Mouse (Mus musculus) embryonic facial prominence, embryonic 14.5 days (tissue): Measurements from ENCODE around the gene Lrrc45. TPM values are rescaled to one million over a fixed set of nuclear protein-coding genes. Genes with fewer than 3 reads are reported as not detected.

Source experiments
- ATAC-seq: fragments of 200-750 bp; cut with Nextera tagmentation; 2 replicates; pipeline ENCODE4 v1.8.0; 2017; ENCODE audit warnings: low read depth, moderate number of reproducible peaks, moderate TSS enrichment
- DNase-seq: peaks from one replicate; pipeline ENCODE4 v3.0.0-alpha.2; 2015; ENCODE audit warnings: low spot score
- H3K27ac ChIP-seq: fragments of 300-500 bp; sonication (generic); replicated peaks from 2 replicates; pipeline ENCODE4 v1.5.1; 2014; ENCODE audit warnings: low read depth, mild to moderate bottlenecking, low read length, moderate library complexity
- H3K27me3 ChIP-seq: fragments of 300-500 bp; sonication (generic); replicated peaks from 2 replicates; pipeline ENCODE4 v1.6.1; 2014; ENCODE audit warnings: low read length; ENCODE audit not compliant: control insufficient read depth, insufficient read depth
- H3K36me3 ChIP-seq: fragments of 300-500 bp; sonication (generic); 2 replicates; pipeline ENCODE4 v1.6.1; 2014; ENCODE audit warnings: low read length, mixed read lengths; ENCODE audit not compliant: control insufficient read depth, insufficient read depth
- H3K4me1 ChIP-seq: fragments of 300-500 bp; sonication (generic); 2 replicates; pipeline ENCODE4 v1.6.1; 2014; ENCODE audit warnings: antibody characterized with exemption, low read length; ENCODE audit not compliant: control insufficient read depth, insufficient read depth
- H3K4me2 ChIP-seq: fragments of 300-500 bp; sonication (generic); 2 replicates; pipeline ENCODE4 v1.6.1; 2014; ENCODE audit warnings: low read depth, mild to moderate bottlenecking, low read length, moderate library complexity, mixed read lengths
- H3K4me3 ChIP-seq: fragments of 300-500 bp; sonication (generic); 2 replicates; pipeline ENCODE4 v1.5.1; 2014; ENCODE audit warnings: low read depth, mild to moderate bottlenecking, low read length
- H3K9ac ChIP-seq: fragments of 300-500 bp; sonication (generic); 2 replicates; pipeline ENCODE4 v1.6.1; 2014; ENCODE audit warnings: low read depth, mild to moderate bottlenecking, low read length, moderate library complexity, mixed read lengths
- H3K9me3 ChIP-seq: fragments of 300-500 bp; sonication (generic); 2 replicates; pipeline ENCODE4 v1.6.1; 2016; ENCODE audit warnings: low read length; ENCODE audit not compliant: control insufficient read depth
- WGBS: fragments of 180-500 bp; shearing (Covaris S2); extraction: QIAGEN DNeasy Blood & Tissue Kit; methylation state at CpG from one replicate; pipeline ENCODE4 v1.1.7; 2014; 5-methylcytosine and 5-hydroxymethylcytosine counted together
- polyA plus RNA-seq: library from polyadenylated mRNA; unstranded; fragments of >200 nt; fragmentation: Nextera tagmentation; extraction: Ambion mirVana; gene quantifications from 2 replicates; pipeline ENCODE4 v1.2.1, GENCODE M21; 2014

Gene Lrrc45
- polyA plus RNA-seq, 1 experiment from 2014 or later = 46.5 TPM

- Histone ChIP-seq H3K9me3 (no peaks in the 10 kb centered on the region), H3K27ac (no peak overlapping the region), H3K27me3 (no peaks in the 10 kb centered on the region), H3K4me1 (peaks cover 6% of the 10 kb centered on the region; the same call in 1 of the 2 replicates), H3K4me2 (no peak overlapping the region), H3K9ac (no peak overlapping the region), H3K4me3 (no peak overlapping the region), H3K36me3 (no peaks in the 10 kb centered on the region)
- WGBS = 71% methylated on average over 6 of the region's 6 CpGs
- no peak for ATAC-seq
- DNase-seq = no peak
Measured at GRCm38 (mm10) chr11:120736424-120736823, 22.7 kb downstream of the Lrrc45 start.

GRCm38 (mm10) chr11:120740981-120741380 is 27.3 kb downstream of the Lrrc45 start:
- WGBS = 91% methylated on average over 5 of the region's 5 CpGs
- Histone ChIP-seq H3K4me1 (no peaks in the 10 kb centered on the region), H3K27ac (no peak overlapping the region), H3K4me2 (no peak overlapping the region), H3K9ac (no peak overlapping the region), H3K36me3 (no peaks in the 10 kb centered on the region), H3K4me3 (no peak overlapping the region), H3K9me3 (no peaks in the 10 kb centered on the region), H3K27me3 (no peaks in the 10 kb centered on the region)
- DNase-seq = no peak
- no peak for ATAC-seq

- Histone ChIP-seq H3K27me3 (no peaks in the 10 kb centered on the region), H3K27ac (no peak overlapping the region), H3K4me1 (no peaks in the 10 kb centered on the region), H3K4me3 (no peak overlapping the region), H3K9me3 (no peaks in the 10 kb centered on the region), H3K4me2 (no peak overlapping the region), H3K9ac (no peak overlapping the region), H3K36me3 (no peaks in the 10 kb centered on the region)
- DNase-seq (peak; percentile 40), ATAC-seq (peak; percentile 70; the same call in 1 of the 2 replicates)
- WGBS = 67% methylated on average over 7 of the region's 7 CpGs
Measured at GRCm38 (mm10) chr11:120744121-120744701, 30.5 kb downstream of the Lrrc45 start.

- Histone ChIP-seq H3K4me1 (no peaks in the 10 kb centered on the region), H3K4me2 (no peak overlapping the region), H3K9ac (no peak overlapping the region), H3K9me3 (no peaks in the 10 kb centered on the region), H3K36me3 (no peaks in the 10 kb centered on the region), H3K27me3 (no peaks in the 10 kb centered on the region), H3K27ac (no peak overlapping the region), H3K4me3 (no peak overlapping the region)
- ATAC-seq (0 out of 2 replicates have a peak, but pooled peaks have one; percentile 22), DNase-seq (no peak)
- WGBS = 80% methylated on average over 4 of the region's 4 CpGs
Measured at GRCm38 (mm10) chr11:120747974-120748373, 34.2 kb downstream of the Lrrc45 start.

GRCm38 (mm10) chr11:120749430-120749829 is 35.7 kb downstream of the Lrrc45 start:
- H3K4me3 ChIP-seq = no peak overlapping the region
- H3K36me3 ChIP-seq = no peaks in the 10 kb centered on the region
- DNase-seq = no peak
- no peak overlapping the region for H3K27ac ChIP-seq
- H3K9ac ChIP-seq = no peak overlapping the region
- no peak overlapping the region for H3K4me2 ChIP-seq
- no peak for ATAC-seq
- H3K4me1 ChIP-seq = no peaks in the 10 kb centered on the region
- WGBS = 61% methylated on average over 8 of the region's 8 CpGs
- H3K9me3 ChIP-seq = no peaks in the 10 kb centered on the region
- no peaks in the 10 kb centered on the region for H3K27me3 ChIP-seq

- Histone ChIP-seq H3K9ac (no peak overlapping the region), H3K27ac (no peak overlapping the region), H3K4me3 (no peak overlapping the region), H3K27me3 (no peaks in the 10 kb centered on the region), H3K4me2 (no peak overlapping the region), H3K4me1 (no peaks in the 10 kb centered on the region), H3K36me3 (no peaks in the 10 kb centered on the region), H3K9me3 (no peaks in the 10 kb centered on the region)
- 57% methylated on average over 4 of the region's 4 CpGs for WGBS
- ATAC-seq = no peak
- DNase-seq = no peak
Measured at GRCm38 (mm10) chr11:120751606-120752005, 37.9 kb downstream of the Lrrc45 start.

GRCm38 (mm10) chr11:120760236-120760635 is 46.5 kb downstream of the Lrrc45 start:
- Histone ChIP-seq H3K9ac (no peak overlapping the region), H3K4me1 (no peaks in the 10 kb centered on the region), H3K4me3 (no peak overlapping the region), H3K27me3 (peaks cover 8% of the 10 kb centered on the region; the same call in 1 of the 2 replicates), H3K36me3 (no peaks in the 10 kb centered on the region), H3K4me2 (no peak overlapping the region), H3K27ac (no peak overlapping the region), H3K9me3 (peaks cover 18% of the 10 kb centered on the region)
- ATAC-seq = no peak
- DNase-seq = no peak
- 81% methylated on average over 9 of the region's 9 CpGs for WGBS

GRCm38 (mm10) chr11:120761811-120762671 is 48.3 kb downstream of the Lrrc45 start:
- peaks cover 8% of the 10 kb centered on the region; the same call in 1 of the 2 replicates for H3K27me3 ChIP-seq
- peaks cover 18% of the 10 kb centered on the region for H3K9me3 ChIP-seq
- peak overlapping the region; percentile 28; the same call in 1 of the 2 replicates for H3K4me2 ChIP-seq
- no peak overlapping the region for H3K4me3 ChIP-seq
- 65% methylated on average over 14 of the region's 14 CpGs for WGBS
- ATAC-seq (no peak), DNase-seq (no peak)
- H3K36me3 ChIP-seq = no peaks in the 10 kb centered on the region
- H3K9ac ChIP-seq = no peak overlapping the region
- H3K4me1 ChIP-seq = no peaks in the 10 kb centered on the region
- no peak overlapping the region for H3K27ac ChIP-seq
